Mouse (Mus musculus): Measurements from ENCODE around the gene Padi4.

DNA sequence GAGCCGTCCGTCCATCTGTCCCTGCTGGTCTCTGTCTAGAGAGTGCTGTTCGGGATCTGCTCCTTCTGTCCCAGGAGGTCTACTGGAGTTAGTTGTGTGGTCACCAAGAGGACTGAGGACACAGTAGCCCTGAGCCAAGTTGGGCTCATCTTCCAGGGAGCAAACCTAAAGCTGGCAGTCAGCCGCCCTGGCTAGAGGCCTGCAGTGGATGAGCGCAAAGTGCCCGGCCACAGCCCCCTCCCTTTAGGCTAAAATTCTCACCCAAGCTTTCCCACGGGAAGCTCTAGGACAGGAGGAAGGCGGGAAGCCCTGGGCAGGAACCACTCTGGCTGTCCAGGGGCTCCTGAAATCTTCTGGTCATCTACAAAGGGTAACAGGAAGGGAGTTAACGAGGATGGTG is 51.3 kb downstream of the Padi4 start:
- TF ChIP-seq EP300 (IDR thresholded peaks at IDR 0.05) = no peak
- no peak for TF ChIP-seq CTCF (IDR thresholded peaks at IDR 0.05)
